Mouse (Mus musculus): ENCODE measurements around the gene Catsperg1. TPM values are rescaled to one million over a fixed set of nuclear protein-coding genes. Genes with fewer than 3 reads are reported as not detected.
"Not testable (repeated sequence)": the region's sequence is repeated elsewhere in the genome, so short reads cannot be mapped to it uniquely, and the experiment has no call there.

Catsperg1 gene
- not detected in 2 replicates for total RNA-seq (2015; ENCODE audit: low replicate concordance)
- 0.70 TPM in 1 of 2 replicates, not detected in the other for total RNA-seq (2017; ENCODE audit: low replicate concordance)

DNA sequence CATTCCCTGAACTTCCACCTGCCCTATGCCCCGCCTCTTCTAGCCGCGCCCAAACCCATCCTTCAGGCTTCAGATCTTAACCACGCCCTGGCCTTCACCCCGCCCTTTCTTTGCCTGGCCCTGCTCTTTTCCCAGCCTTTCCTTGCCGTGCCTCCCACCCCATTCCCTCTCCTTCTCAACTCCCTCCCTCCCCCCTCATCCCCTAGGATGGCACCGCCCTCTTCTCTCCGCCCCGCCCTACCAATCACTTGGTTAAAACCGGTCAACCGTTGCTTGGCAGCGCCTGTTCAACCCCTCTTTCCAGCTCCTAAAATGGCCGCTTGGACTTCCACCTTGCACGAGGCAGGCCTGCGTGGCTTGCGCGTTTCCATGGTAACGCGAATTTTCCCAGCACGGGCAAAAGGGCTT lies at the start of gene Catsperg1:
Gene Catsperg1 (minus strand): TSS at position 361 of the 408 bp plus-strand sequence.
- 0 out of 2 replicates have a peak, but pooled peaks have one; percentile 28 for ATAC-seq (replicated peaks; ENCODE audit: low FRiP score, poor library complexity, severe bottlenecking)

DNA sequence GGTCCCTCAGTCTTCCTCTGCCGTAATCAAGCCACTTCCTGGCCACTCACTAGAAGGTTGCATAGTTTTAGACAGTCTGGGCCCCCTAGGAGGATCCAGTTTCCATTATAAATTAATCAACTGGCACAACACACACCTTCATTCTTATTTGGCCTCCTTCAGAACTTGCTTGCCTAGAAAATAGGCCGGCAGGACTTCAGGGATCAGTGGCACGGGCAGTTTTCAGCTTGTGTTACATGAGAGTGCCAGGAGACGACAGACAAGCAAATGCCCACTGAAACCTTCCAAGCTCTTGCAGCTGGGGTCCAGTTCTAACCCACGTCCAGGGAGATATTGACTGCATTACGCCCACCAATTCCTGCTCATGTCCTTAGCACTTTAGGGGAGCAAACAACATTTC lies 48.3 kb upstream of the Catsperg1 start:
- ATAC-seq (replicated peaks; ENCODE audit: low FRiP score, poor library complexity, severe bottlenecking) = no peak

DNA sequence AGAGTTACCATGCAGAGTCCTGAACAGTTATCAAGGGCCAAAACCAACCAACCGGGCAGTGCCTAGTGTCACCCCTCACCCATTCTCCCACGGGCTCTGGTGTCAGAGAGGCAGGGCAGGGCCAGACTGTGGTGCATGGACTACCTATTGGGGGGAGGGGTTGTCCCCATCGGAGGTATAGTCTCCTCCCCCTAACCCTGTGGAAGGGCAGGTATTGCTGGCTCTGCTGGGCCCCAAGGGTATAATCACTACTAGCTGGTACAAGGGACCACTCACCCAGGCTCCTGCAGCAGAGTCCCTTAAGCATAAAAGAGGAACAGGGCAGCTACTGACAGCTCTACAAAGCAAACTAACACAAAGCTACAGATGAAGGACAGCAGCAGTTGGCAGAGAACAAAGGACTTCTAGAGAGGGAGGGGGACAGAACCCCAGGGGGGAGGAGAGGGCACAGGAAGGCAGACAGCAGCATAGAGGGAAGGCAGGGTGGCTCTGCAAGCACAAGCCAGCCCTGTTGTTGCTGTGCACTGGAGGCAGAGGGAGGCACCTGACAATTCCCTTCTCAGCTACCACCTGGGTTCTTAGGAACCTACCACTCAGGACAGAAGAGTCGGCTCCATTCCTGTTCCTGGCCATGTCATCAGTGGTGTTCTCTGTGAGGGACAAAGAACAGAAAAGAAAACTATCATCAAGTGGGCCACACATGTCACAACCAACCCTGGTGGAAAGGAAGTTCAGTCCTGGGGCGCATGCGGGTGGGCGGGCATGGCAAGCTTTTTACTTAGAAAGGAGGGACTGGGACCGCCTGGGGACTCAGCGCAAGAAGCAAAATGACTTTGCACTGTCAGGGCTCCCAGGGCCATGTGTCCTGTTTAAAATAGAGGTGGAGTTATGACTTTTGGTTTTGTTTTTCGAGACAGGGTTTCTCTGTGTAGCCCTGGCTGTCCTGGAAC lies 46.2 kb upstream of the Catsperg1 start:
- ATAC-seq (replicated peaks; ENCODE audit: low FRiP score, poor library complexity, severe bottlenecking) = no peak

DNA sequence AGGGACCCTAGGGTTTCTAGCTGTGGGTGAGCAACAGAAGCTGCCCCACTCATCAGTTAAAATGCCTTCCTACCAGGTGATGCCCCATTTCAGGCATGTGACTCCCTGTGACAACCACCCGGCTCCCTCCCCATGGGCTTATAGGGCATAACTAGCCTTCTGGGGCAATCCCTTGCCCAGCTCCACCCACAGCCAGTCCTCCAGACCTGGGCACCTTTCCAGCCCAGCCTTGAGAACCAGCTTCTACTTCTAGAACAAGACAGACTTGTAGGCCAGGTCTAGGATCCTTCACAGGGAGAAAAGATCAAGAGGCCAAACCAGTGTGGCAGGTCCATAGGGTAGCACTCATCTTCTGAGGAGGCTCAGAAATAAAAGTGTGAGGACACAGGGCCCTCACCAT lies 43.5 kb upstream of the Catsperg1 start:
- ATAC-seq (replicated peaks; ENCODE audit: low FRiP score, poor library complexity, severe bottlenecking) = no peak

DNA sequence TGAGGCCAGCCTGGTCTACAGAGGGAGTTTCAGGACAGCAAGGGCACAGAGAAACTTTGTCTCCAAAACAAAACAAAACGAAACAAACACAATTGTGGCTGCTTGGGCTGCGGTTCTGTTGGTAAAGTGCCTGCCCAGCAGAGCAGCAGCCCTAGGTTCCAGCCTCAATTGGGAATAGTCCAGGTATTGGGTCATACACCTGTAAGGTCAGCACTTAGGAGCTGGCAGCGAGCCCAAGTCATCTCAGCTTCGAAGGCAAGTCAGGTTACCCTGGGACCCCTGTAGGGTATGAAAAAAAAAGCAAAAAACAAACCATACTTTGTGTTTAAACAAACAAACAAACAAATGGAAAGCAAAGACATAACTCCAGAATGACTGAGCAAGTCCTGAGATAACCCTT lies 42.0 kb upstream of the Catsperg1 start:
- no peak for ATAC-seq (replicated peaks; ENCODE audit: low FRiP score, poor library complexity, severe bottlenecking)

DNA sequence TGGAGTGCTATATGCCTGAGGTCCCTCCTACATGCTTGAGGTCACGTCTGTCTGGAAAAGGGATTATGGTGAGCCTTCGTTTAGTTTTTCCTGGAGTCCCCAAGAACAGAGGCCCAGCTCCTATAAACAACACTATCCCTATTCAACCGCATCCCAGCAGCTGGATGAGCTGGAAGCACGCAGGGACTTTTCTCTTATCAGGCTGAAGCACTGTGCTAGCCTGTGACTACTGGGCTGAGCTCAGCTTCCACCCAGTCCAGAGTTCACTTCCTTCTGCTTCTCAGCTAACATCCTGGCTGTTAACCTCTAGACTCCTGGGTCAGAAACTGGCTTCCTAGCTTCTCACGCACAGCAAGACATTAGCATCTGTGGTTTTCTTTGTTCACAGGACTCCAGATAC lies 40.0 kb upstream of the Catsperg1 start:
- no peak for ATAC-seq (replicated peaks; ENCODE audit: low FRiP score, poor library complexity, severe bottlenecking)

DNA sequence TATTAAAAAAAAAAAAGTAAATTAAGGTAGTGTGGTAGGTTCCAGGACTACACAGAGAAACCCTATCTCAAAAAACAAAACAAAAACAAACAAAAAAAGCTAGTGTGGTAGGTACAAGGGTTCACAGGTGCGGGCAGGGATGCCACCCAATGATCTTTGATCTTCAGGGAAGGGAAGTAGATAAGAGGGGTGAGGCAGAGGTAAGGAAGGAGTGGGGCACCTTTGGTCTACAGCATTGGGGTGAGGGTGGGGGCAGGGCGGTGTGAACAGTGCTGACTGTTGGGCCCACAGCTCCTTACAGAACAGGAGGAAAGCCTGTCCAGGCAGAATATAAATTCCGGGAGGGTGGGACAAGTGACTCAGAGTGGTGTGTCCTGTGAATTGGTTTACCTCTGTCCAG lies 37.3 kb upstream of the Catsperg1 start:
- ATAC-seq (replicated peaks; ENCODE audit: low FRiP score, poor library complexity, severe bottlenecking) = no peak

DNA sequence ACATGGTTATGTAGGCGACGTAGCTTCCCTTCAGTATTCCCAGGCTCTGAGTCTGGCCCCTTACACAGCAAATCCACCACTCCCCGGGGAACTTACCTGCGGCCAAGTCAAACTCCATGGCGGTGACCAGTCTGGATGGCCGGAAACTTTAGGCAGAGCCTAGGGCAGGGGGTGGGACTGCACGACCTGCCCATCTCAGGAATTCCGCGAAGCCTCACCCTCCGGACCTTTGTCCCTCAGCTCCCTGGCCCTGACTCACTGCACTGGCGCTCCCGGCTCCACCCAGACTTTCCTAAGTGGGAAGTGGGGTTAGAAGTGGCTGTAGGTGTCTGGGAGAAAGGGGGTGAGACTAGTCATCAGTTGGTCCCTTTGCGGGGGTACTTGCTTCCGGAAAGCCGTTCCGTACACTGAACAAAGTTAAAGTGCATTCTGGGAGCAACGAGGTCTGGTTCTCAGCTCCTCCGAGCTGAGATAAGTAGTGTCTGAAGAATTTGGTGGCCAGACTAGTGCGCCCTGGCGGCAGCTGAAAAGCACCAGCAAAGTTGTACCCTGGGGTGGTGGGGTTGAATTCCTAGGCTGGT lies 34.5 kb upstream of the Catsperg1 start, which contains the start of gene 2200002D01Rik:
Gene 2200002D01Rik (minus strand): TSS at position 206 of the 581 bp plus-strand sequence.
- ATAC-seq (replicated peaks; ENCODE audit: low FRiP score, poor library complexity, severe bottlenecking) = no peak

DNA sequence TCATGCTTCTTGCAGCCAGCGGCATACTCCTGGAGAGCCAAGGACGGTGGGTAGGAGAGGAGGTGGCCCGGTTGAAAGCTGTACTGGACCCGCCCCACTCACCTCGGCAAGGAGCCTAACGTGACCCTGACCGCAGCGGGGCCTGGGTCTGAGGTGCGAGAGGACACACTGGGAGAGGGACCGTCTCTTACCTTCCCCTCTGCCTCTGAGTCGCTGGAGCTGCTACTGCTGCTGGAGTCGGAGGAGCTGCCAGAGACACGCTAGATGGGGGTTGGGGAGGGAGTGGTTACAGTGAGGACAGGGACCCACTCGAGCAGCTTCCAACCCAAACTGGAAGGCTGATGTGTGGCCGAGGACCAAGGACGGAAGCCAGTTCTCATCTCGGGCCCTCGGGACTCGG lies 33.9 kb upstream of the Catsperg1 start:
- peak; percentile 55 for ATAC-seq (replicated peaks; ENCODE audit: low FRiP score, poor library complexity, severe bottlenecking)

DNA sequence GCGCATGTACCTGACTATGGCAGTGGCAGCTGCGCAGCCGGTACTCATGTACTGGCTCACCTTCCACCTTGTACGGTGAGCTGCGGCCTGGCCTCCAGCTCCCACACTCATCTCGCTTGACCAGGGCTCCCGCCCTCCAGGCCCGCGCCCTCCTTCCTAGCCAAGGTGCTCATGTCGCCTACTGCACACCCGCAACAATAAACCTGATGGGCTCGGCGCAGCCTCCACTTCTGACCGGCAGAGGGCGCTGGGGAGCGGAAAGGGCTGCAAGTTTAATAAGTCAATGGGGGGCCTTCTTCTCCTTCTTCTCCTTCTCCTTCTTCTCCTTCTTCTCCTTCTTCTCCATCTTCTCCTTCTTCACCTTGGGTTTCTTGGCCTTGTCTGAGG lies 33.5 kb upstream of the Catsperg1 start:
- ATAC-seq (replicated peaks; ENCODE audit: low FRiP score, poor library complexity, severe bottlenecking) = peak; percentile 65

DNA sequence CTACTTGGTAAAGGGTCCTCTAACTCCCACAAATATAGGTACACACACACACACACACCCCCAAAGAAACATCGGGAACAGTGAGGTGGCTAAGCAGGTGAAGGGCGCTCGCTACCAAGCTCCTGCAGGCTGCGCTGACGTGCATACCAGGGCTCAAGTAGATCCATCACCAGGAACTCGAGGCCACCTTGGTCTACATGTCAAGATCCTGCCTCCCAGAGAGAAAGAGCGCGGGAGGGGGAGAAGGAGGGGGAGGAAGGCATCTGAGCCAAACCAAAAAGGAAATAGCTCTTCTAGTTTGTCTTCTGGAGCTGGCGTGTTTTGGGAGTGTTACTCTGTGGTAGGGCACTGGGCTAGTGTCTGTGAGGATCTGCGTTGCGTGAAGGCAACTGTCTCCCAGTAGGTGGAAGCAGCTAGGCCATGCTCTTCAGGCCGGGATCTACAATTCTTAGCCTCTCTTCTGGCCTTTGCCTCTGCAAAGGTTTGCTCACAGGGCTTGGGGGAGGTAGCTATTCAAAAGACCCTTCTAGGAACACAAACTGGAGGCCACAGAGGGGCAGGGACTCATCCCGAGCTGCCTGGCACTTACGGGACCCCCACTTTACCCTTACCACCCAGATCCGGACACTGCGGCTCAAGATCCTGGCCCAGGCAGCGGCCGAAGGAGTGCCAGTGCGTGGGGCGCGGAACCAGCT lies 32.9 kb upstream of the Catsperg1 start:
- no peak for ATAC-seq (replicated peaks; ENCODE audit: low FRiP score, poor library complexity, severe bottlenecking)

DNA sequence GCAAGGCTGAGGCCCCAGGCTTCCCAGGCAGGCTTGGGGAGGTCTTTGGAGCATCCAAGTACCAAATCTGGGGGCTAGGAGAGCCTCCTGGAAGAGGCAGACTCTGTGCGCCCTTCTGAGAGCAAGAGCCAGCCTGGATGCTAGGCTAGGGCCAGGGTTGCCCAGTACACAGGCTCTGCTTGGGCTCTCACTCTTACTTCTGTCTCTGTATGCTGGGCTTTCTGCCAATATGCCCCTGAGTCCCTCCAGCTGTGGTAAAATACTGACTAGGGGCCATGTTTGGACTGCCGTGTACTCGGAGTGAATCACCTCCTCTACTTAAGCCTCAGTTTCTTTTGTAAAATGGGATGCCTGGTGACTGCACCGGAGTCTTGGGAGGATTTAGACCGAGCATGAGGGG lies 32.2 kb upstream of the Catsperg1 start:
- ATAC-seq (replicated peaks; ENCODE audit: low FRiP score, poor library complexity, severe bottlenecking) = no peak

DNA sequence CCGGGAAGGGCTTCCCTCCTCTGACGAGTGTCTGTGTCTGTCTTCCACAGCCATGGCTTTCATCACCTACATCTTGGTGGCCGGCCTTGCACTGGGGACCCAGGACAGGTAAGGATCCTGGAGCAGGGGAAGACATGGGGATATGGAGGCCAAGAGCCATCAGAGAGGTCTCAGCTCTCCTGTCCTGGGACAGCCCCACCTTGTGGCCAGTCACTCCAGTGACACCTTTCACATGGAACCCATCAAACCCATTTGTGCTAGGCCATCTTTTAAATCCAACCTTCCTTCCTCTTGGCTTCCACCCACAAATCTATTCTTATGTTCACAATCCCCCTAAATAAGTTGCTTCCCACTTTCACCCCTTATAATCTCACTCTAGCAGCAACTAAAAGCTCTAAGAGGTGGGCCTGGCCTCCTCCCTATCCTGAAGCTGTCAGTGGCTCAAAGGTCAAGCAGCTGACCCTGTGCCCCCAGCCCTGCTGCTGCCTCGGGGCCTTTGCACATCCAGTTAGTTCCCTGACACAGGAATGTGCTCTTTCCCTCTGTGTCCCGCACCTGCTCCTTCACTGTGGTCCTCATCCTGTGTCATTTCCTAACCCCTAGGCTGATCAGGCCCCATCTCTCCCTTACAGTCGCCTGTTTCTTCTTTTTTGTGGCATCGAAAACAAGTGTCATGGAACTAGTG lies 31.0 kb upstream of the Catsperg1 start:
- peak; percentile 40; the same call in 1 of the 2 replicates for ATAC-seq (replicated peaks; ENCODE audit: low FRiP score, poor library complexity, severe bottlenecking)

DNA sequence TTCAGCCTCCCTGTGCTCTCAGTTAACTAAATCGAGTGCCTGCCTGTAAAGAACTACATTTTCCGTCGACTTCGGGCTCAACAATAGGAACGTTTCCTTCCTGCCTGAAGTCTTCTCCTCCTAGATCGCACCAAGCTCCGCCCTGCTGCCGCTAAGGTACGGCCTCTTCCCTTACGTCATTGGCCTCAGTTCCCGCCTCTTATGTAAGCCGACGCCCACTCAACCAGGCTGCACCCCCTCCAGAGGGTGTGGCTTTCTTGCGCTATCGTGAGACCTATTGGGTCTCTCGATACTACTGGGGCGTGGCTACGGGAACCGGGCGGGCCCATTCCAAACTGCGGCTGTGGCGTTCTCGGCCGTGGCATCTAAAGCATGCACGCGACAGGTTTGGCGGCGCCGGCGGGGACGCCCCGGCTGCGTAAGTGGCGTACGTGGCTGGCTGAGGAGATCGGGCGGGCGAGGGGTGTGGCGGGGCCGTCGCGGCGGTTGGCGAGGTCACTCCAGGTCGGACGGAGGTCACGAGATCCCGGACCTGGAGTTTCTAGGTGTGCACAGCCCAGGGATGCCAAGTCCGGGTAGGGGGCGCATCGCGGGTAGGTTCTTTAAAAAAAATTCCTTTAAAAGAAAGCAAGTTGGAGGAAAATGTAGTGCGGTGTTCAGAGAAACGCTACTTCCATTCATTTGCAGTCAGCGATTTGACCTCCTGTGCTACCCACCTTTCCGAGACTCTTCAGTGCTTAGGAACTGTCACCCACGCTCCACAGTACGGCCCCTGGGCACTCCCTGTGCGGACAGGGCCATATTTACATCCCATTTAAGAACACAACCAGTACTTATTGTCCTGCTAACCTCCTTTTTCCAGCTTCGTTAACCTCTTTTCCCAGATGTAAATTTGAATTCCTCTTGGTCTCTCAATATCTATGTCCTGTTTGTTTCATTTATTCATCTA lies 24.5 kb upstream of the Catsperg1 start, which contains the start of gene Yif1b:
Gene Yif1b (plus strand): TSS at position 311 of the 949 bp plus-strand sequence.
- peak; percentile 97 for ATAC-seq (replicated peaks; ENCODE audit: low FRiP score, poor library complexity, severe bottlenecking)

DNA sequence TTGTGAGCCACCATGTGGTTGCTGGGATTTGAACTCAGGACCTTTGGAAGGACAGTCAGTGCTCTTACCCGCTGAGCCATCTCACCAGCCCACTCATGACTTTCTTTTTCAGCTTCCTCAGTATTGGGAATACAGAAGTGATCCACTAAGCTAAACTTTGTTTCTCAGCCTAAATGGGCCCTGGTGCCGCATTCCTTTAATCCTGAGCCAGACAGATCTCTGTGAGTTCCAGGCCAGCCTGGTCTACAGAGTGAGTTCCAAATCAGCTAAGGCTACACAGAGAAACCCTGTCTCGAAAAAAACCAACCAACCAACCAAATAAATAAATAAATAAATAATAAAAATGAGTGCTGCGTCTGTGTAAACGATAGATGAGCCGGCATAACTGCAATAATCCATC lies 23.8 kb upstream of the Catsperg1 start:
- not testable (repeated sequence) for ATAC-seq (replicated peaks; ENCODE audit: low FRiP score, poor library complexity, severe bottlenecking)

DNA sequence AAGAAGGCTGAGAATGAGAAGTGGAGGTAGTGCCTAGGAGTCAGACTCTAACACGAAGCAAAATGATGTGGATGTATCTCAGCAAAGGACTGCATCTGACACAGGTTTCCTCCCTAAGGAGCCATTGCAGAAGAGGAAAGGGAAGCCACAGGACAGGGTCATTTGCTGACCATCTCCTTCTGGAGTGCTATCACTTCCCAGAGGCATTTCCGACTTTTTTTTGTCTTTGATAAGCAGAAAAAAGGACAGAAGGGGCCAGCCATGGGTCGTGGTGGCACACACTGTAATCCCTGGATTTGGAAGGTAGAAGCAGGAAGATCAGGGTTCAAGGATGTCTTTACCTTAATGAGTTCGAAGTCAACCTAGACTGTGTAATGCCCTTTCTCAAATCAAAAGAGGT lies 22.8 kb upstream of the Catsperg1 start:
- no peak for ATAC-seq (replicated peaks; ENCODE audit: low FRiP score, poor library complexity, severe bottlenecking)

DNA sequence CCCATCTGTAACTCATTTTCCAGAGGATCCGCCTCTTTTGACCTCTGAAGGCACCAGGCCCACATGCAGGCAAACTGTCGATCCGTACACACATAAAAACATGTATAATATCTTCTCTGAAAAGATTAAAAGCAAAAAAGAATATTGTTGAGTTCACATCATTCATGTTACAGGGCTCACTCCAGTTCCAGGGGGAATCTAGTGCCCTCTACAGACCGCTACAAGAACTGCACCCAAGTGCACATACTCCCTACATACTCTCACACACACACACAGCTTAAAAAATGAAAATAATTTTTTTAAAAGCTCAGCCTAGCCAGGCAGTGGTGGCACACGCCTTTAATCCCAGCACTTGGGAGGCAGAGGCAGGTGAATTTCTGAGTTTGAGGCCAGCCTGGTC lies 20.8 kb upstream of the Catsperg1 start:
- no peak for ATAC-seq (replicated peaks; ENCODE audit: low FRiP score, poor library complexity, severe bottlenecking)

DNA sequence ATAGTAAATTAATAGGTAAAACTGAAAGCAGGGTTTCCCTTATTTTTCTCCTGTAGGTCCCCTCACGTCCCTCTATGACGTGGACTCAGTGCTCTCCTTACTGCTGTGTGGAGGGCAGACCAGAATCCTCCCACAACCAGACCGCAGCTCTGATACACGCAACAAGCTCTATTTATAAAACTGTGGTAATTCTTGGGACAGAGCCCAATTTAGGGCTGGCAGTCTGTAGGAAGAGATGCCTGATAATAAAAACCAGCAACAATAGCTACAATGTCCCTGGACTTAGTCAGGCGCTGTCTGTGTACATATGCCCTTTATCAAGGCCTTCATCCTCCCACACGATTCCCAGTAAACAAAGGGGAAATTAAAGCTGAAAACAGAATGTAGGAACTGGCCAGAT lies 19.9 kb upstream of the Catsperg1 start:
- ATAC-seq (replicated peaks; ENCODE audit: low FRiP score, poor library complexity, severe bottlenecking) = no peak

Data from erythroblast, adult 5-6 weeks (primary cell).